Mouse (Mus musculus): ENCODE data around the gene Olfr887. TPM values are rescaled to one million over a fixed set of nuclear protein-coding genes. Genes with fewer than 3 reads are reported as not detected.

Olfr887 gene
- not detected in 2 replicates for polyA plus RNA-seq (2015; fragmentation: Nextera tagmentation; extraction: Ambion mirVana)

DNA sequence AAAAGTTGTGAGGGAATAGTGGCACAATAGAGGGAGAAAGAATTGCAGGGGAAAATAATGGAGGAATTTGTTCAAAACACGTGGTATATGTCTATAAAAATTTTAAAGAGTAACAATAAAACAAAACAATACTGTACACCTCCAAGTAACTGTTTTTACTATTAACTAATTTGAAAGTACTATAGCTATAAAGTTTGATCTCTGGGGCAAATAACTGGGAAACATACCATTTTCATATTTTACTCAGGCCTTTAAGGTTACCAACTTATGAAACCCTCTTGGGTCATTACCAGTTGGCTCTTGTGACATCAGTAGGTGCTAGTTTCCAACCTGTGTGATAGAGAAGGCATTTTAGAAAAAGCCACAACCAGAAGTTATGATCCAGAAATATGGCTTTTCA is at the start of gene Olfr887:
Olfr887 (plus strand) TSS at position 301 of the 400 bp plus-strand sequence.
- no peak for ATAC-seq
- H3K36me3 ChIP-seq (ENCODE audit: control insufficient read depth, insufficient read depth, low read length): no peaks in the 10 kb centered on the region

DNA sequence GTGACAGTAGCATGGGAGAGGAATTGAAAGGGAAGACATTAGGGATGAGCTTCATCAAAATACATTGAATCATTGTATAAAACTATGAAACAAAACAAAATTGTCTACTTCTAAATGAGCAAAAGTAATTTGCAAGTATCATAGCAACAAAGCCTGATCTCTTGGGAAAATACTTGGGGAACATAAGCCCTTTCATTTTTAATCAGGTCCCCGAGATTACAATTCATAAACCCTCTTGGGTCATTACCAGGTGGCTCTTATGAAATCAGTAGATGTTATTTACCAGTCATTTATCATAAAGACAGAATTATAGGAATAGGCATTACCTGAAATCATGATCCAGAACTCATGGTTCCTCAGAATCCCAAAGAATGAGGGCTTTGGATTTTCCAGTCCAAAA is 37.6 kb upstream of the Olfr887 start, which contains the start of gene Olfr884:
Olfr884 (plus strand) TSS at position 301 of the 400 bp plus-strand sequence.
- no peaks in the 10 kb centered on the region for H3K27me3 ChIP-seq (ENCODE audit: control insufficient read depth, insufficient read depth, low read depth, low read length)
- no peak within 1 kb of the TSS for H3K27ac ChIP-seq (ENCODE audit: low read length)
- H3K36me3 ChIP-seq (ENCODE audit: control insufficient read depth, insufficient read depth, low read length): no peaks in the 10 kb centered on the region
- H3K9ac ChIP-seq (ENCODE audit: low read depth, low read length): no peak within 1 kb of the TSS
- H3K9me3 ChIP-seq (replicated peaks; ENCODE audit: control insufficient read depth, low read length, poor library complexity, severe bottlenecking): no peaks in the 10 kb centered on the region
- 53% methylated on average over 1 of the region's 1 CpGs for WGBS
- no peak within 1 kb of the TSS for H3K4me2 ChIP-seq (ENCODE audit: low read length)
- no peak for ATAC-seq
- H3K4me1 ChIP-seq (ENCODE audit: control insufficient read depth, insufficient read depth, low read length): no peaks in the 10 kb centered on the region
- H3K4me3 ChIP-seq (ENCODE audit: low read depth, low read length): no peak within 1 kb of the TSS

More for the DNA sequence above, at the start of gene Olfr887:
- Histone ChIP-seq H3K27ac (ENCODE audit: low read length) (no peak within 1 kb of the TSS), H3K4me3 (ENCODE audit: low read depth, low read length) (no peak within 1 kb of the TSS), H3K4me1 (ENCODE audit: control insufficient read depth, insufficient read depth, low read length) (no peaks in the 10 kb centered on the region), H3K9me3 (replicated peaks; ENCODE audit: control insufficient read depth, low read length, poor library complexity, severe bottlenecking) (no peaks in the 10 kb centered on the region), H3K4me2 (ENCODE audit: low read length) (no peak within 1 kb of the TSS), H3K9ac (ENCODE audit: low read depth, low read length) (no peak within 1 kb of the TSS), H3K27me3 (ENCODE audit: control insufficient read depth, insufficient read depth, low read depth, low read length) (no peaks in the 10 kb centered on the region)
- WGBS: 88% methylated on average over 1 of the region's 1 CpGs

DNA sequence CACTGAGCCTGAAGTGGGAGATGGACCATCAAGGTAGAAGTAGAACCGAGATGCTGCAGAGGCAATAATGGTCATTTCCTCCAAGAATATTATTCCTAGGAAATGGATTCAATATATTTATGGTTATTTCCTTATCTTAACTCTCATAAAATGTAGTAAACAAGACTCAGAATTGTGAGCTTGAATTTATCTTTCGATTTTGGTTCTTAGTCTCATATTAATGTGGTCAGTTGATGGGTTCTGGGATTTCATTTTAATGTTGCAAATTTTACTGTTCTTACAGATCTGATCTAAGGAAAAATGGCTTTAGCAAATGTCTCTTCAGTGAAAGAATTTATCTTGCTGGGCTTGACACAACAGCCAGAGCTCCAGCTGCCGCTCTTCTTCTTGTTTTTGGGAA is 22.9 kb upstream of the Olfr887 start, which contains the start of gene Olfr885:
Olfr885 (plus strand) TSS at position 301 of the 400 bp plus-strand sequence.
- Histone ChIP-seq H3K9me3 (replicated peaks; ENCODE audit: control insufficient read depth, low read length, poor library complexity, severe bottlenecking) (no peaks in the 10 kb centered on the region), H3K27ac (ENCODE audit: low read length) (no peak within 1 kb of the TSS), H3K36me3 (ENCODE audit: control insufficient read depth, insufficient read depth, low read length) (no peaks in the 10 kb centered on the region), H3K4me1 (ENCODE audit: control insufficient read depth, insufficient read depth, low read length) (no peaks in the 10 kb centered on the region), H3K4me3 (ENCODE audit: low read depth, low read length) (no peak within 1 kb of the TSS), H3K9ac (ENCODE audit: low read depth, low read length) (no peak within 1 kb of the TSS), H3K27me3 (ENCODE audit: control insufficient read depth, insufficient read depth, low read depth, low read length) (no peaks in the 10 kb centered on the region), H3K4me2 (ENCODE audit: low read length) (no peak within 1 kb of the TSS)
- 94% methylated on average over 3 of the region's 3 CpGs for WGBS
- no peak for ATAC-seq

DNA sequence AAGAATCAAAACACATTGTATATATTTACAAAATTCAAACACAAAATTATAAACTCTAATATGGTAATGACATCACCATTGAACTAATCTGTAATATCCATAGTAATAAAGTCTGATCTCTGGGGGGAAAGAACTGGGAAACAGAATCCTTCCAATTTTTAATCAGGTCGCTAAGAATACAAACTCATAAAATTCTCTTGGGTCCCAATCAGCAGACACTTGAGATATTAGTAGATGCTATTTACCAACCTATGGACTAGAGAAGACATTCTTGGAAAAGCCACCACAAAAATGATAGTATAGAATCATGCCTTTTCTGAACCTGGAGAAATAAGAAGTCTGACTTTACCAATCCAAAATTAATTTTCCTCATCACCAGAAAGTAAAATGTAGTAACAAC is 24.0 kb downstream of the Olfr887 start, which contains the start of gene Olfr888:
Olfr888 (plus strand) TSS at position 301 of the 400 bp plus-strand sequence.
- 88% methylated on average over 1 of the region's 1 CpGs for WGBS
- no peaks in the 10 kb centered on the region for H3K9me3 ChIP-seq (replicated peaks; ENCODE audit: control insufficient read depth, low read length, poor library complexity, severe bottlenecking)

DNA sequence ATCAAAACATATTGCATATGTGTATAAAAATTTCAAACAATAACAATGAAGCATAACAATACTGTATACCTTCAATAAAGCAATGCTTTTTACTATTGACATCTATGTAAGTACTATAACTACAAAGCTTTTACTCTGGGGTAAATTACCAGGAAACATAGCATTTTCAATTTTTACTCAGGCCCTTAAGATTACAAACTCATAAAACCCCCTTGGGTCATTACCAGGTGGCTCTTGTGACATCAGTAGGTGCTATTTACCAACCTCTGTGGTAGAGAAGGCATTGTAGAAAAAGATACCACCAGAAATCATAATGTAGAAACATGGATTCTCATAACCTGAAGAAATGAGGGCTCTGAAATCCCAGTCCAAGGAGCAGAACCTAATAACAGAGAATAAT is 31.0 kb downstream of the Olfr887 start, which contains the start of gene Olfr889:
Olfr889 (plus strand) TSS at position 301 of the 400 bp plus-strand sequence.
- Histone ChIP-seq H3K36me3 (ENCODE audit: control insufficient read depth, insufficient read depth, low read length) (no peaks in the 10 kb centered on the region), H3K27ac (ENCODE audit: low read length) (no peak within 1 kb of the TSS), H3K4me1 (ENCODE audit: control insufficient read depth, insufficient read depth, low read length) (no peaks in the 10 kb centered on the region), H3K4me2 (ENCODE audit: low read length) (no peak within 1 kb of the TSS), H3K9me3 (replicated peaks; ENCODE audit: control insufficient read depth, low read length, poor library complexity, severe bottlenecking) (no peaks in the 10 kb centered on the region), H3K27me3 (ENCODE audit: control insufficient read depth, insufficient read depth, low read depth, low read length) (no peaks in the 10 kb centered on the region), H3K9ac (ENCODE audit: low read depth, low read length) (no peak within 1 kb of the TSS), H3K4me3 (ENCODE audit: low read depth, low read length) (no peak within 1 kb of the TSS)
- ATAC-seq: no peak

More for the DNA sequence above, 24.0 kb downstream of the Olfr887 start, which contains the start of gene Olfr888:
- no peaks in the 10 kb centered on the region for H3K4me1 ChIP-seq (ENCODE audit: control insufficient read depth, insufficient read depth, low read length)
- H3K4me2 ChIP-seq (ENCODE audit: low read length): no peak within 1 kb of the TSS
- ATAC-seq: no peak
- H3K4me3 ChIP-seq (ENCODE audit: low read depth, low read length): no peak within 1 kb of the TSS
- no peak within 1 kb of the TSS for H3K9ac ChIP-seq (ENCODE audit: low read depth, low read length)
- H3K27ac ChIP-seq (ENCODE audit: low read length): no peak within 1 kb of the TSS
- H3K36me3 ChIP-seq (ENCODE audit: control insufficient read depth, insufficient read depth, low read length): no peaks in the 10 kb centered on the region
- no peaks in the 10 kb centered on the region for H3K27me3 ChIP-seq (ENCODE audit: control insufficient read depth, insufficient read depth, low read depth, low read length)

Other genes starting within 250 kb of the Olfr887 start
- gene Olfr877, start 229.8 kb upstream of the Olfr887 start, polyA plus RNA-seq (2015; fragmentation: Nextera tagmentation; extraction: Ambion mirVana): not detected in 2 replicates
- not detected in 2 replicates for gene Olfr145, start 187.3 kb upstream of the Olfr887 start, polyA plus RNA-seq (2015; fragmentation: Nextera tagmentation; extraction: Ambion mirVana)
- not detected in 2 replicates for gene Olfr878, start 166.2 kb upstream of the Olfr887 start, polyA plus RNA-seq (2015; fragmentation: Nextera tagmentation; extraction: Ambion mirVana)
- gene Olfr881, start 92.2 kb upstream of the Olfr887 start, polyA plus RNA-seq (2015; fragmentation: Nextera tagmentation; extraction: Ambion mirVana): not detected in 2 replicates
- not detected in 2 replicates for gene Olfr883, start 58.3 kb upstream of the Olfr887 start, polyA plus RNA-seq (2015; fragmentation: Nextera tagmentation; extraction: Ambion mirVana)
- gene Olfr884, start 37.5 kb upstream of the Olfr887 start, polyA plus RNA-seq (2015; fragmentation: Nextera tagmentation; extraction: Ambion mirVana): not detected in 2 replicates
- not detected in 2 replicates for gene Olfr885, start 22.8 kb upstream of the Olfr887 start, polyA plus RNA-seq (2015; fragmentation: Nextera tagmentation; extraction: Ambion mirVana)
- not detected in 2 replicates for gene Olfr888, start 24.1 kb downstream of the Olfr887 start, polyA plus RNA-seq (2015; fragmentation: Nextera tagmentation; extraction: Ambion mirVana)
- gene Olfr889, start 31.1 kb downstream of the Olfr887 start, polyA plus RNA-seq (2015; fragmentation: Nextera tagmentation; extraction: Ambion mirVana): 0.03 and 0.07 TPM in 2 replicates
- not detected in 2 replicates for gene Olfr890, start 58.4 kb downstream of the Olfr887 start, polyA plus RNA-seq (2015; fragmentation: Nextera tagmentation; extraction: Ambion mirVana)
- gene Olfr891, start 96.7 kb downstream of the Olfr887 start, polyA plus RNA-seq (2015; fragmentation: Nextera tagmentation; extraction: Ambion mirVana): not detected in 2 replicates
- not detected in 2 replicates for gene Olfr893, start 124.3 kb downstream of the Olfr887 start, polyA plus RNA-seq (2015; fragmentation: Nextera tagmentation; extraction: Ambion mirVana)
- gene Olfr894, start 134.0 kb downstream of the Olfr887 start, polyA plus RNA-seq (2015; fragmentation: Nextera tagmentation; extraction: Ambion mirVana): not detected in 2 replicates
- gene Olfr143, start 168.7 kb downstream of the Olfr887 start, polyA plus RNA-seq (2015; fragmentation: Nextera tagmentation; extraction: Ambion mirVana): not detected in 2 replicates
- gene Olfr895, start 183.8 kb downstream of the Olfr887 start, polyA plus RNA-seq (2015; fragmentation: Nextera tagmentation; extraction: Ambion mirVana): not detected in 2 replicates
- not detected in 2 replicates for gene Olfr896-ps1, start 207.0 kb downstream of the Olfr887 start, polyA plus RNA-seq (2015; fragmentation: Nextera tagmentation; extraction: Ambion mirVana)
- not detected in 2 replicates for gene Olfr25, start 245.0 kb downstream of the Olfr887 start, polyA plus RNA-seq (2015; fragmentation: Nextera tagmentation; extraction: Ambion mirVana)

Measured in midbrain, embryonic 16.5 days (tissue).